ENCODE assay signal across 23 mouse cellular contexts in genomic region chr5:71025956-71026355, GRCm38 (mm10).
DNase-seq lines count a peak whose midpoint lies in the region; ATAC-seq lines count a peak whose summit lies in the region.
"Had no signal": no experiment of that assay in that cellular context is flagged by ENCODE, and none has a peak within 500 bp of the region (broad histone marks: within the 10 kb centered on the region; RNA-seq: fewer than 3 reads in every experiment).

No protein-coding gene starts in this region.

- H3K9ac ChIP-seq in hindbrain, embryonic 11.5 days (ENCODE audit: low read depth, low read length) = no peak overlapping the region
- H3K9ac ChIP-seq: embryonic facial prominence, embryonic 12.5 days; limb, embryonic 13.5 days; liver, embryonic 14.5 days had no signal

- no peak overlapping the region for H3K4me2 ChIP-seq in hindbrain, embryonic 11.5 days (replicated peaks; ENCODE audit: low read depth, low read length)
- H3K4me2 ChIP-seq: embryonic facial prominence, embryonic 12.5 days; heart, embryonic 11.5 days; limb, embryonic 13.5 days had no signal

- H3K9me3 ChIP-seq in hindbrain, embryonic 11.5 days (ENCODE audit: control insufficient read depth, low read length) = no peaks in the 10 kb centered on the region
- H3K9me3 ChIP-seq: embryonic facial prominence, embryonic 12.5 days; limb, embryonic 13.5 days had no signal

- 87% methylated on average over 4 of the region's 4 CpGs for WGBS in hindbrain, embryonic 11.5 days

- intact Hi-C loops in left cerebral cortex, postnatal 36 days (cut with DNase I) = no loop called here
- intact Hi-C loops in heart, postnatal 36 days (cut with DNase I) = no loop called here

- H3K4me1 ChIP-seq in hindbrain, embryonic 11.5 days (replicated peaks; ENCODE audit: control insufficient read depth, insufficient read depth, low read length) = no peaks in the 10 kb centered on the region
- H3K4me1 ChIP-seq: embryonic facial prominence, embryonic 12.5 days; limb, embryonic 13.5 days had no signal

- no peaks in the 10 kb centered on the region for H3K36me3 ChIP-seq in hindbrain, embryonic 11.5 days (ENCODE audit: control insufficient read depth, insufficient read depth, low read length)
- H3K36me3 ChIP-seq: embryonic facial prominence, embryonic 12.5 days; limb, embryonic 13.5 days had no signal

- no peaks in the 10 kb centered on the region for H3K27me3 ChIP-seq in hindbrain, embryonic 11.5 days (ENCODE audit: control insufficient read depth, insufficient read depth, low read length)
- H3K27me3 ChIP-seq: embryonic facial prominence, embryonic 12.5 days; limb, embryonic 13.5 days had no signal

- peak; percentile 91 for DNase-seq in right cerebral cortex, adult 18-20 months
- DNase-seq in right cerebral cortex, postnatal 4 days = no peak
- DNase-seq in layer of hippocampus, postnatal 36 days = peak; percentile 75 to 78
- DNase-seq in left cerebral cortex, postnatal 36 days (ENCODE audit: low spot score in 2 of 2) = peak; percentile 75 to 76
- no peak for DNase-seq in cerebellum, adult 9-11 months
- DNase-seq in heart, postnatal 36 days = no peak
- DNase-seq in hindbrain, embryonic 11.5 days (ENCODE audit: low spot score) = no peak
- no peak for DNase-seq in B cell, adult 2 months
- DNase-seq: adrenal gland, adult 8-10 months; cerebellum, adult 11-12 months; kidney, adult 18-20 months; kidney, postnatal 25 days; midbrain, embryonic 14.5 days; retina, postnatal 1 day; thymus, postnatal 4 days had no signal

- H3K27ac ChIP-seq in hindbrain, embryonic 11.5 days (ENCODE audit: low read depth, low read length) = no peak overlapping the region
- H3K27ac ChIP-seq: embryonic facial prominence, embryonic 12.5 days; hindbrain, postnatal 0 days; limb, embryonic 13.5 days; liver, embryonic 14.5 days had no signal

- no peak overlapping the region for H3K4me3 ChIP-seq in hindbrain, embryonic 11.5 days (ENCODE audit: low read depth, low read length)
- H3K4me3 ChIP-seq: embryonic facial prominence, embryonic 12.5 days; limb, embryonic 13.5 days; myocyte had no signal

- no peak for ATAC-seq in hindbrain, embryonic 11.5 days (ENCODE audit: low FRiP score)
- ATAC-seq: forebrain, embryonic 16.5 days; hindbrain, postnatal 0 days; lung, postnatal 0 days had no signal

Comparison
In these comparisons a context has a peak if more than half of its experiments do, and no peak if none do; other contexts are left out.
1. DNase-seq: peak in right cerebral cortex, adult 18-20 months (single experiment), layer of hippocampus, postnatal 36 days (2 of 2) and left cerebral cortex, postnatal 36 days (2 of 2); none in right cerebral cortex, postnatal 4 days (single experiment), cerebellum, adult 9-11 months (single experiment), heart, postnatal 36 days (0 of 2), hindbrain, embryonic 11.5 days (single experiment) and B cell, adult 2 months (0 of 2).